Mouse (Mus musculus): ENCODE measurements around the gene Akap10. TPM values are rescaled to one million over a fixed set of nuclear protein-coding genes. Genes with fewer than 3 reads are reported as not detected.

Akap10 gene
- total and polyA plus RNA-seq, 3 experiments, result 20.4 to 34.3 (median 30.3) TPM

DNA sequence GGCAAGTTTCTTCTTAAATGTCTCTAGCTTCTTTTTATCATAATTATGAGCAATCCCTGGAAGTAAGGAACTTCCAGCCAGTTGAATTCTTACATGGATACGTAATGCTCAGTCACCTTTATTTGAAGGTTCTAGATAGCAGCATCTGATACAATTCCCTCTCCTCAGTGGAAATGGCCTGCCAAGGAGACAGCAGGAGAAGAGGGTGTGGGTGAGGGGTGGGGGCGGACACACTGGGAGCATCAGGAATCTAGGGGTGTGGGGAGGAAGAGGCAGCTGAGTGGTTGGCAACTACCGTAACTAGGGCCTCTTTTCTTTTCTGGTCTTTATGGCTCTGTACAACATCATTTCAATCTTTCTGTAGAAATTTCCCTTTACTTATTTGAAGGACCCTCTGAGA is 10.3 kb downstream of the Akap10 start:
- Histone ChIP-seq H3K4me3 (ENCODE audit: low read depth, low read length) (no peak overlapping the region), H3K4me1 (ENCODE audit: insufficient read depth, low read depth, low read length) (peaks cover 15% of the 10 kb centered on the region), H3K27me3 (ENCODE audit: insufficient read depth, low read length) (no peaks in the 10 kb centered on the region), H3K9me3 (replicated peaks) (no peaks in the 10 kb centered on the region), H3K36me3 (replicated peaks) (peaks cover 74% of the 10 kb centered on the region)
- DNase-seq (ENCODE audit: low spot score) (no peak), ATAC-seq (ENCODE audit: extremely low read depth, insufficient number of reproducible peaks, low FRiP score, poor library complexity, severe bottlenecking) (no peak)
- TF ChIP-seq CTCF (IDR thresholded peaks at IDR 0.05; ENCODE audit: low read depth, low read length), result no peak
- no peak for TF ChIP-seq GATA2 (IDR thresholded peaks at IDR 0.05; ENCODE audit: borderline replicate concordance, low read depth, low read length)
- no peak for TF ChIP-seq GATA1 (IDR thresholded peaks at IDR 0.05; ENCODE audit: borderline replicate concordance, low read length)
- no peak for TF ChIP-seq TAL1 (conservative IDR thresholded peaks at IDR 0.05; ENCODE audit: low read depth, low read length)
- TF ChIP-seq POLR2AphosphoS5 (IDR thresholded peaks at IDR 0.05; ENCODE audit: insufficient replicate concordance, low read depth, low read length), result no peak

DNA sequence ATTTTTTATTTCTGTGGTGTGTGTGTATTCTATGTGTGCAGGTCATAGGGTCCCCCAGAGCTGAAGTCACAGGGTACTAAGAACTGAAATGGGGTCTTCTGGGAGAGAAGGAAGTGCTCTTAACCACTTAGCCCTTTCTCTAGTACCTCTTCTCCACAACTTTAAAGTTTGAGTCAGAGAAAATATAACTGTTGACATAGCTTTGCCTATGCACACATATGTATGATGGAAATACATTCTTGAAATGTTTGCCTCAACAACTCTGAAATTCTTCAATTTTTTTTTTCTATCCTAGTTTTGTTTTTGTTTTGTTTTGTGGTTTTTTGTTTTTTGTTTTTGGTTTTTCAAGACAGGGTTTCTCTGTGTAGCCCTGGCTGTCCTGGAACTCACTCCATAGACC is 21.7 kb downstream of the Akap10 start:
- H3K9me3 ChIP-seq (replicated peaks), result no peaks in the 10 kb centered on the region
- H3K36me3 ChIP-seq (replicated peaks), result peaks cover 90% of the 10 kb centered on the region
- no peak for TF ChIP-seq CTCF (IDR thresholded peaks at IDR 0.05; ENCODE audit: low read depth, low read length)
- TF ChIP-seq POLR2AphosphoS5 (IDR thresholded peaks at IDR 0.05; ENCODE audit: insufficient replicate concordance, low read depth, low read length), result no peak
- TF ChIP-seq GATA1 (IDR thresholded peaks at IDR 0.05; ENCODE audit: borderline replicate concordance, low read length), result no peak
- no peak for TF ChIP-seq GATA2 (IDR thresholded peaks at IDR 0.05; ENCODE audit: borderline replicate concordance, low read depth, low read length)
- TF ChIP-seq TAL1 (conservative IDR thresholded peaks at IDR 0.05; ENCODE audit: low read depth, low read length), result no peak
- peaks cover 3% of the 10 kb centered on the region; the same call in 1 of the 2 replicates for H3K4me1 ChIP-seq (ENCODE audit: insufficient read depth, low read depth, low read length)
- no peak for ATAC-seq (ENCODE audit: extremely low read depth, insufficient number of reproducible peaks, low FRiP score, poor library complexity, severe bottlenecking)
- no peak overlapping the region for H3K4me3 ChIP-seq (ENCODE audit: low read depth, low read length)
- H3K27me3 ChIP-seq (ENCODE audit: insufficient read depth, low read length), result no peaks in the 10 kb centered on the region
- DNase-seq (ENCODE audit: low spot score), result no peak

GRCm38 (mm10) chr11:61882183-61882582 is 47.9 kb downstream of the Akap10 start:
- no peak for ATAC-seq (ENCODE audit: extremely low read depth, insufficient number of reproducible peaks, low FRiP score, poor library complexity, severe bottlenecking)
- no peaks in the 10 kb centered on the region for H3K9me3 ChIP-seq (replicated peaks)
- H3K27me3 ChIP-seq (ENCODE audit: insufficient read depth, low read length), result no peaks in the 10 kb centered on the region
- peaks cover 90% of the 10 kb centered on the region for H3K36me3 ChIP-seq (replicated peaks)
- no peak for DNase-seq (ENCODE audit: low spot score)
- no peak for TF ChIP-seq POLR2AphosphoS5 (IDR thresholded peaks at IDR 0.05; ENCODE audit: insufficient replicate concordance, low read depth, low read length)
- no peak for TF ChIP-seq GATA2 (IDR thresholded peaks at IDR 0.05; ENCODE audit: borderline replicate concordance, low read depth, low read length)
- no peak overlapping the region for H3K4me3 ChIP-seq (ENCODE audit: low read depth, low read length)
- no peaks in the 10 kb centered on the region for H3K4me1 ChIP-seq (ENCODE audit: insufficient read depth, low read depth, low read length)

DNA sequence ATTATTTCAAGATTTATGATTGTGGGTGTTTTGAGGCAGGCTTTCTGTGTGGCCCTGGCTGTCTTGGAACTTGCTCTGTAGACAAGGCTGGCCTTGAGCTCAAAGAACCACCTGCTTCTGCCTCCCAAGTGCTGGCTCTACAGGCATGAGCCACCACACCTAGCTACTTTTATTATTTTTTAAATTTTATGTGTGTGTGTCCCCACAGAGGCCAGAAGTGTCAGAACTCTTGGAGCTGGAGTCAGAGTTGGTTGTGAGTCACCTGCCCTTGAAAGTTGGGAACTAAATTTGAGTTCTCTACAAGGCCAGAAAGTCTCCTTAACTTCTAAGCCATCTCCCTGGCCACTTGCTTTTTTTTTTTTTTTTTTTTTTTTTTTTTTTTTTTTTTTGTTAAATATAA is 50.1 kb downstream of the Akap10 start:
- DNase-seq (ENCODE audit: low spot score) (no peak), ATAC-seq (ENCODE audit: extremely low read depth, insufficient number of reproducible peaks, low FRiP score, poor library complexity, severe bottlenecking) (no peak)
- H3K4me3 ChIP-seq (ENCODE audit: low read depth, low read length), result no peak overlapping the region
- no peaks in the 10 kb centered on the region for H3K4me1 ChIP-seq (ENCODE audit: insufficient read depth, low read depth, low read length)
- TF ChIP-seq CTCF (IDR thresholded peaks at IDR 0.05; ENCODE audit: low read depth, low read length), result no peak
- no peak for TF ChIP-seq TAL1 (conservative IDR thresholded peaks at IDR 0.05; ENCODE audit: low read depth, low read length)
- no peak for TF ChIP-seq POLR2AphosphoS5 (IDR thresholded peaks at IDR 0.05; ENCODE audit: insufficient replicate concordance, low read depth, low read length)
- no peak for TF ChIP-seq GATA1 (IDR thresholded peaks at IDR 0.05; ENCODE audit: borderline replicate concordance, low read length)
- no peak for TF ChIP-seq GATA2 (IDR thresholded peaks at IDR 0.05; ENCODE audit: borderline replicate concordance, low read depth, low read length)
- H3K9me3 ChIP-seq (replicated peaks), result no peaks in the 10 kb centered on the region
- H3K27me3 ChIP-seq (ENCODE audit: insufficient read depth, low read length), result no peaks in the 10 kb centered on the region
- peaks cover 88% of the 10 kb centered on the region for H3K36me3 ChIP-seq (replicated peaks)

GRCm38 (mm10) chr11:61871881-61872280 is 58.2 kb downstream of the Akap10 start:
- Histone ChIP-seq H3K9me3 (replicated peaks) (no peaks in the 10 kb centered on the region), H3K36me3 (replicated peaks) (peaks cover 84% of the 10 kb centered on the region), H3K4me1 (ENCODE audit: insufficient read depth, low read depth, low read length) (no peaks in the 10 kb centered on the region), H3K27me3 (ENCODE audit: insufficient read depth, low read length) (no peaks in the 10 kb centered on the region), H3K4me3 (ENCODE audit: low read depth, low read length) (no peak overlapping the region)
- ATAC-seq (ENCODE audit: extremely low read depth, insufficient number of reproducible peaks, low FRiP score, poor library complexity, severe bottlenecking) (no peak), DNase-seq (ENCODE audit: low spot score) (no peak)
- TF ChIP-seq POLR2AphosphoS5 (IDR thresholded peaks at IDR 0.05; ENCODE audit: insufficient replicate concordance, low read depth, low read length), result no peak
- TF ChIP-seq GATA1 (IDR thresholded peaks at IDR 0.05; ENCODE audit: borderline replicate concordance, low read length), result no peak
- TF ChIP-seq GATA2 (IDR thresholded peaks at IDR 0.05; ENCODE audit: borderline replicate concordance, low read depth, low read length), result no peak
- no peak for TF ChIP-seq TAL1 (conservative IDR thresholded peaks at IDR 0.05; ENCODE audit: low read depth, low read length)
- TF ChIP-seq CTCF (IDR thresholded peaks at IDR 0.05; ENCODE audit: low read depth, low read length), result no peak

DNA sequence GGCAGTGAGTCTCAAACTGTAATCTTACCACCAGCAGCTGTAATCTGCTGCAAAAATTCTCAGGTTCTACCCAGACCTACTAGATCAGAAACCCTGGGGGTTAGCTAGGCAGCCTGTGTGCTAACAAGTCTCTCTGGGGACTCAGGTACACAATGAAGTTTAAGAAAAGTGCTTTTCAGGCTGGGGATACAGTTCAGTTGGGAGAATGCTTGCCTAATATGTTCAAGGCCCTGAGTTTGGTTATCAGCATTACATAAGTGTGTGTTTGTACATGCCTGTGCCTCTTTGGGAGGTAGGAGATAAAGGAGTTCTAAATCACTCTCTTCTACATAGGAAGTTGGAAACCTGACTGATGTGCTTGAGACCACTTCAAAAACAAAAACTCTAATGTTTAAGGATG is 63.2 kb downstream of the Akap10 start:
- DNase-seq (ENCODE audit: low spot score), result no peak
- H3K4me3 ChIP-seq (ENCODE audit: low read depth, low read length), result no peak overlapping the region
- no peaks in the 10 kb centered on the region for H3K27me3 ChIP-seq (ENCODE audit: insufficient read depth, low read length)
- TF ChIP-seq TAL1 (conservative IDR thresholded peaks at IDR 0.05; ENCODE audit: low read depth, low read length), result no peak
- no peak for TF ChIP-seq CTCF (IDR thresholded peaks at IDR 0.05; ENCODE audit: low read depth, low read length)
- TF ChIP-seq GATA2 (IDR thresholded peaks at IDR 0.05; ENCODE audit: borderline replicate concordance, low read depth, low read length), result no peak
- TF ChIP-seq POLR2AphosphoS5 (IDR thresholded peaks at IDR 0.05; ENCODE audit: insufficient replicate concordance, low read depth, low read length), result no peak
- no peak for TF ChIP-seq GATA1 (IDR thresholded peaks at IDR 0.05; ENCODE audit: borderline replicate concordance, low read length)
- H3K36me3 ChIP-seq (replicated peaks), result peaks cover 75% of the 10 kb centered on the region
- no peak for ATAC-seq (ENCODE audit: extremely low read depth, insufficient number of reproducible peaks, low FRiP score, poor library complexity, severe bottlenecking)
- H3K9me3 ChIP-seq (replicated peaks), result no peaks in the 10 kb centered on the region
- no peaks in the 10 kb centered on the region for H3K4me1 ChIP-seq (ENCODE audit: insufficient read depth, low read depth, low read length)

Data from G1E (cell line).